Mouse (Mus musculus): ENCODE measurements at regions not wholly inside any gene's neighbourhood (a gene's known extent, or its start where the extent isn't known, plus 50 kb on each side); places are given as distances from the start of the nearest gene placed in this dataset.

GRCm38 (mm10) chr11:79823631-79824310, 138.4 kb downstream of the Utp6 start:
- DNase-seq, result peak; percentile 81

- no peak for DNase-seq
Observed at GRCm38 (mm10) chr11:79821986-79822385, 140.2 kb downstream of the Utp6 start.

- DNase-seq, result no peak
Observed at GRCm38 (mm10) chr11:79815156-79815555, 147.0 kb downstream of the Utp6 start.

GRCm38 (mm10) chr11:79806911-79807466, 155.2 kb downstream of the Utp6 start:
- DNase-seq, result no peak

GRCm38 (mm10) chr11:79806417-79806816, 155.8 kb downstream of the Utp6 start:
- no peak for DNase-seq

- DNase-seq, result peak; percentile 27
Observed at GRCm38 (mm10) chr11:79805981-79806415, 156.2 kb downstream of the Utp6 start.

- DNase-seq, result no peak
Observed at GRCm38 (mm10) chr11:79803971-79804370, 158.2 kb downstream of the Utp6 start.

- DNase-seq, result no peak
Observed at GRCm38 (mm10) chr11:79803006-79803405, 159.2 kb downstream of the Utp6 start.

- no peak for DNase-seq
Observed at GRCm38 (mm10) chr11:79802566-79802965, 159.6 kb downstream of the Utp6 start.

GRCm38 (mm10) chr11:79800256-79800655, 161.9 kb downstream of the Utp6 start:
- no peak for DNase-seq

- DNase-seq, result peak; percentile 78
Observed at GRCm38 (mm10) chr11:79788251-79788741, 173.9 kb downstream of the Utp6 start.

GRCm38 (mm10) chr11:79787766-79788165, 174.4 kb downstream of the Utp6 start:
- peak; percentile 62 for DNase-seq

- DNase-seq, result no peak
Observed at GRCm38 (mm10) chr11:79784071-79784470, 178.1 kb downstream of the Utp6 start.

- DNase-seq, result peak; percentile 84
Observed at GRCm38 (mm10) chr11:79781966-79782365, 180.2 kb downstream of the Utp6 start.

GRCm38 (mm10) chr11:79779756-79780155, 182.4 kb downstream of the Utp6 start:
- no peak for DNase-seq

GRCm38 (mm10) chr11:79778522-79778921, 183.7 kb downstream of the Utp6 start:
- peak; percentile 35 for DNase-seq

- DNase-seq, result no peak
Observed at GRCm38 (mm10) chr11:79777988-79778387, 184.2 kb downstream of the Utp6 start.

- no peak for DNase-seq
Observed at GRCm38 (mm10) chr11:79776577-79776976, 185.6 kb downstream of the Rab11fip4 start.

GRCm38 (mm10) chr11:79773755-79774154, 182.7 kb downstream of the Rab11fip4 start:
- DNase-seq, result no peak

- DNase-seq, result peak; percentile 95
Observed at GRCm38 (mm10) chr11:79771431-79771830, 180.4 kb downstream of the Rab11fip4 start.

- no peak for DNase-seq
Observed at GRCm38 (mm10) chr11:79767111-79767510, 176.1 kb downstream of the Rab11fip4 start.

GRCm38 (mm10) chr11:79766036-79766435, 175.0 kb downstream of the Rab11fip4 start:
- DNase-seq, result no peak

GRCm38 (mm10) chr11:79765396-79765795, 174.4 kb downstream of the Rab11fip4 start:
- DNase-seq, result no peak

GRCm38 (mm10) chr11:79764026-79764425, 173.0 kb downstream of the Rab11fip4 start:
- DNase-seq, result no peak

GRCm38 (mm10) chr11:79762654-79763053, 171.6 kb downstream of the Rab11fip4 start:
- DNase-seq, result no peak

All from kidney, adult 9 months (tissue).